Mouse (Mus musculus): ENCODE measurements around the gene Comp. TPM values are rescaled to one million over a fixed set of nuclear protein-coding genes. Genes with fewer than 3 reads are reported as not detected.

Gene Comp
- 3.0 and 4.6 TPM in 2 replicates for polyA plus RNA-seq (2014; fragmentation: Nextera tagmentation; extraction: Ambion mirVana)

- H3K4me2 ChIP-seq (ENCODE audit: low read length) = peak within 1 kb of the TSS; percentile 62
- peak within 1 kb of the TSS; percentile 20 to 32 for H3K4me3 ChIP-seq (ENCODE audit: control insufficient read depth in 1 of 2, insufficient read depth in 1 of 2, low read depth in 1 of 2, low read length in 2 of 2)
- H3K4me1 ChIP-seq (ENCODE audit: control insufficient read depth in 2 of 2, insufficient read depth in 2 of 2, low read length in 2 of 2) = peaks cover 15 to 29% of the 10 kb centered on the region in 2 experiments; a peak in 3 of 4 replicates
- no peaks in the 10 kb centered on the region for H3K36me3 ChIP-seq (ENCODE audit: control insufficient read depth, insufficient read depth, low read length)
- H3K27ac ChIP-seq (replicated peaks in 1 of 2; ENCODE audit: control insufficient read depth in 1 of 2, insufficient read depth in 1 of 2, low read depth in 2 of 2, low read length in 2 of 2) = peak within 1 kb of the TSS; percentile 42 to 59; a peak in 2 of 4 replicates
- H3K9ac ChIP-seq (ENCODE audit: low read length) = peak within 1 kb of the TSS; percentile 16; the same call in 1 of the 2 replicates
- 0 out of 2 replicates have a peak, but pooled peaks cover 2% of the 10 kb centered on the region for H3K9me3 ChIP-seq (ENCODE audit: control insufficient read depth, low read length)
- ATAC-seq (ENCODE audit: insufficient number of reproducible peaks, insufficient read depth, low FRiP score, low read depth) = no peak
- 5% methylated on average over 47 of the region's 47 CpGs for WGBS
- peaks cover 67% of the 10 kb centered on the region for H3K27me3 ChIP-seq (ENCODE audit: control insufficient read depth, insufficient read depth, low read length)
Measured at GRCm38 (mm10) chr8:70373397-70374317, at the start of gene Comp. TSS of gene Comp (plus strand) at chr8:70373558.

- H3K9me3 ChIP-seq (ENCODE audit: control insufficient read depth, low read length) = no peaks in the 10 kb centered on the region
- no peak overlapping the region for H3K27ac ChIP-seq (replicated peaks in 1 of 2; ENCODE audit: control insufficient read depth in 1 of 2, insufficient read depth in 1 of 2, low read depth in 2 of 2, low read length in 2 of 2)
- no peaks in the 10 kb centered on the region for H3K4me1 ChIP-seq (ENCODE audit: control insufficient read depth in 2 of 2, insufficient read depth in 2 of 2, low read length in 2 of 2)
- 90% methylated on average over 3 of the region's 3 CpGs for WGBS
- no peaks in the 10 kb centered on the region for H3K36me3 ChIP-seq (ENCODE audit: control insufficient read depth, insufficient read depth, low read length)
- H3K4me3 ChIP-seq (ENCODE audit: control insufficient read depth in 1 of 2, insufficient read depth in 1 of 2, low read depth in 1 of 2, low read length in 2 of 2) = no peak overlapping the region
- no peaks in the 10 kb centered on the region for H3K27me3 ChIP-seq (ENCODE audit: control insufficient read depth, insufficient read depth, low read length)
- no peak overlapping the region for H3K9ac ChIP-seq (ENCODE audit: low read length)
- no peak overlapping the region for H3K4me2 ChIP-seq (ENCODE audit: low read length)
- ATAC-seq (ENCODE audit: insufficient number of reproducible peaks, insufficient read depth, low FRiP score, low read depth) = no peak
Measured at GRCm38 (mm10) chr8:70323716-70324115, 49.6 kb upstream of the Comp start.

GRCm38 (mm10) chr8:70327512-70327911 is 45.8 kb upstream of the Comp start:
- no peak for ATAC-seq (ENCODE audit: insufficient number of reproducible peaks, insufficient read depth, low FRiP score, low read depth)
- Histone ChIP-seq H3K27me3 (ENCODE audit: control insufficient read depth, insufficient read depth, low read length) (peaks cover 6% of the 10 kb centered on the region; the same call in 1 of the 2 replicates), H3K9ac (ENCODE audit: low read length) (no peak overlapping the region), H3K36me3 (ENCODE audit: control insufficient read depth, insufficient read depth, low read length) (peaks cover 15% of the 10 kb centered on the region), H3K27ac (replicated peaks in 1 of 2; ENCODE audit: control insufficient read depth in 1 of 2, insufficient read depth in 1 of 2, low read depth in 2 of 2, low read length in 2 of 2) (no peak overlapping the region), H3K4me1 (ENCODE audit: control insufficient read depth in 2 of 2, insufficient read depth in 2 of 2, low read length in 2 of 2) (peaks cover 11 to 21% of the 10 kb centered on the region in 2 experiments; a peak in 3 of 4 replicates), H3K4me2 (ENCODE audit: low read length) (no peak overlapping the region), H3K9me3 (ENCODE audit: control insufficient read depth, low read length) (no peaks in the 10 kb centered on the region), H3K4me3 (ENCODE audit: control insufficient read depth in 1 of 2, insufficient read depth in 1 of 2, low read depth in 1 of 2, low read length in 2 of 2) (no peak overlapping the region)
- 83% methylated on average over 6 of the region's 6 CpGs for WGBS

GRCm38 (mm10) chr8:70329124-70329834 is 44.1 kb upstream of the Comp start, which contains the start of gene Gdf1:
TSS of gene Gdf1 (plus strand) at chr8:70329817.
- Histone ChIP-seq H3K4me2 (ENCODE audit: low read length) (peak within 1 kb of the TSS; percentile 52), H3K27ac (replicated peaks in 1 of 2; ENCODE audit: control insufficient read depth in 1 of 2, insufficient read depth in 1 of 2, low read depth in 2 of 2, low read length in 2 of 2) (no peak within 1 kb of the TSS), H3K9me3 (ENCODE audit: control insufficient read depth, low read length) (no peaks in the 10 kb centered on the region), H3K27me3 (ENCODE audit: control insufficient read depth, insufficient read depth, low read length) (peaks cover 6% of the 10 kb centered on the region; the same call in 1 of the 2 replicates), H3K36me3 (ENCODE audit: control insufficient read depth, insufficient read depth, low read length) (peaks cover 33% of the 10 kb centered on the region), H3K4me3 (ENCODE audit: control insufficient read depth in 1 of 2, insufficient read depth in 1 of 2, low read depth in 1 of 2, low read length in 2 of 2) (peak within 1 kb of the TSS in 1 of 2 experiments; percentile 13; a peak in 1 of 4 replicates), H3K4me1 (ENCODE audit: control insufficient read depth in 2 of 2, insufficient read depth in 2 of 2, low read length in 2 of 2) (peaks cover 11 to 21% of the 10 kb centered on the region in 2 experiments; a peak in 3 of 4 replicates), H3K9ac (ENCODE audit: low read length) (peak within 1 kb of the TSS; percentile 2)
- ATAC-seq (ENCODE audit: insufficient number of reproducible peaks, insufficient read depth, low FRiP score, low read depth) = no peak
- WGBS = 28% methylated on average over 14 of the region's 14 CpGs

GRCm38 (mm10) chr8:70329835-70330740 is 43.3 kb upstream of the Comp start:
- Histone ChIP-seq H3K36me3 (ENCODE audit: control insufficient read depth, insufficient read depth, low read length) (peaks cover 41% of the 10 kb centered on the region), H3K27me3 (ENCODE audit: control insufficient read depth, insufficient read depth, low read length) (peaks cover 6% of the 10 kb centered on the region; the same call in 1 of the 2 replicates), H3K4me3 (ENCODE audit: control insufficient read depth in 1 of 2, insufficient read depth in 1 of 2, low read depth in 1 of 2, low read length in 2 of 2) (peak overlapping the region in 1 of 2 experiments; percentile 13; a peak in 1 of 4 replicates), H3K4me2 (ENCODE audit: low read length) (peak overlapping the region; percentile 52), H3K4me1 (ENCODE audit: control insufficient read depth in 2 of 2, insufficient read depth in 2 of 2, low read length in 2 of 2) (peaks cover 11 to 21% of the 10 kb centered on the region in 2 experiments; a peak in 3 of 4 replicates), H3K9me3 (ENCODE audit: control insufficient read depth, low read length) (no peaks in the 10 kb centered on the region), H3K9ac (ENCODE audit: low read length) (peak overlapping the region; percentile 2), H3K27ac (replicated peaks in 1 of 2; ENCODE audit: control insufficient read depth in 1 of 2, insufficient read depth in 1 of 2, low read depth in 2 of 2, low read length in 2 of 2) (no peak overlapping the region)
- ATAC-seq (ENCODE audit: insufficient number of reproducible peaks, insufficient read depth, low FRiP score, low read depth) = peak; percentile 8; the same call in 1 of the 2 replicates
- 6% methylated on average over 45 of the region's 45 CpGs for WGBS

GRCm38 (mm10) chr8:70330741-70331364 is 42.5 kb upstream of the Comp start:
- Histone ChIP-seq H3K9me3 (ENCODE audit: control insufficient read depth, low read length) (no peaks in the 10 kb centered on the region), H3K27me3 (ENCODE audit: control insufficient read depth, insufficient read depth, low read length) (peaks cover 6% of the 10 kb centered on the region; the same call in 1 of the 2 replicates), H3K27ac (replicated peaks in 1 of 2; ENCODE audit: control insufficient read depth in 1 of 2, insufficient read depth in 1 of 2, low read depth in 2 of 2, low read length in 2 of 2) (no peak overlapping the region), H3K9ac (ENCODE audit: low read length) (peak overlapping the region; percentile 2; the same call in 1 of the 2 replicates), H3K4me3 (ENCODE audit: control insufficient read depth in 1 of 2, insufficient read depth in 1 of 2, low read depth in 1 of 2, low read length in 2 of 2) (0 out of 4 replicates have a peak overlapping the region, but pooled peaks of 1 of the 2 experiments have one; percentile 7), H3K4me1 (ENCODE audit: control insufficient read depth in 2 of 2, insufficient read depth in 2 of 2, low read length in 2 of 2) (peaks cover 11 to 21% of the 10 kb centered on the region in 2 experiments; a peak in 3 of 4 replicates), H3K36me3 (ENCODE audit: control insufficient read depth, insufficient read depth, low read length) (peaks cover 49% of the 10 kb centered on the region), H3K4me2 (ENCODE audit: low read length) (peak overlapping the region; percentile 52)
- whole genome bisulfite sequencing = 34% methylated on average over 53 of the region's 53 CpGs
- peak; percentile 63; the same call in 1 of the 2 replicates for ATAC-seq (ENCODE audit: insufficient number of reproducible peaks, insufficient read depth, low FRiP score, low read depth)

Data from heart, embryonic 14.5 days (tissue).